Mouse (Mus musculus) thymus, adult 2 months (tissue): ENCODE measurements at regions not wholly inside any gene's neighbourhood (a gene's known extent, or its start where the extent isn't known, plus 50 kb on each side); places are given as distances from the start of the nearest gene placed in this dataset.

Experiments used
- CTCF ChIP-seq: fragments of 200-500 bp; IDR thresholded peaks from 2 replicates; pipeline ENCODE4 v1.5.1; 2012; ENCODE audit warnings: mild to moderate bottlenecking, control low read depth, low read length, moderate library complexity, borderline replicate concordance; ENCODE audit not compliant: control insufficient read depth, poor library complexity, insufficient read depth; ENCODE audit errors: extremely low read depth
- POLR2A ChIP-seq: fragments of 200-500 bp; IDR thresholded peaks from 2 replicates; pipeline ENCODE4 v1.6.1; 2012; ENCODE audit warnings: mild to moderate bottlenecking, low read length, control low read depth, moderate library complexity; ENCODE audit not compliant: control insufficient read depth, poor library complexity, insufficient read depth; ENCODE audit errors: extremely low read depth

DNA sequence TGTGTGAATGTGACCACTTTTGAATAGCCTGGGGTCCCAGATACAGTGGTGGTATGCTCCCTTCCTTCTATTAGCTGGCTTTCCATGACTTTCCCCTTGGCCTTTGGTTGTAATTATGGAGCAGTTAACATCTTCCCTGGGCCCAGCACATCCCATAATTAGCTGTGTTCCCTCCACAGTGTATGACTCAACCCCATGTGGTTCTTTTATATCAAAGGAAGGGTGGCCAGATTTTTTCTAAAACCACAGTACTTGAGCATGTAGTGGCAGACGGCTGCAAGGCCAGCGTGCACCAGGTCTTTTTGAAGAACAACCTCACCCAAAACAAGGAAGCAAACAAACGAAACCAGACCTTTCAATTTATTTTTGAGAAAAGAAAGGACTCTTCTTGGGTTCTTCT, 235.8 kb downstream of the Gm7489 start:
- TF ChIP-seq CTCF (no peak), POLR2A (no peak)
